Mouse (Mus musculus) cortical plate, adult 2 months (tissue): Measurements from ENCODE around the gene Ephb2. TPM values are rescaled to one million over a fixed set of nuclear protein-coding genes. Genes with fewer than 3 reads are reported as not detected.
A peak's percentile ranks its signal among the peaks of the same experiment; 100 is the strongest.

Experiments used
- H3K27ac ChIP-seq: fragments of 200-500 bp; 2 replicates; pipeline ENCODE4 v1.5.1; 2012; ENCODE audit warnings: low read length, control low read depth, inconsistent platforms; ENCODE audit not compliant: insufficient read depth
- H3K4me1 ChIP-seq: fragments of 200-500 bp; 2 replicates; pipeline ENCODE4 v1.6.1; 2011; ENCODE audit warnings: low read length; ENCODE audit not compliant: control insufficient read depth, insufficient read depth
- H3K4me3 ChIP-seq: fragments of 200-500 bp; 2 replicates; pipeline ENCODE4 v1.5.1; 2011; ENCODE audit warnings: mild to moderate bottlenecking, low read length, control low read depth; ENCODE audit not compliant: insufficient read depth
- CTCF ChIP-seq: fragments of 200-500 bp; IDR thresholded peaks from 2 replicates; pipeline ENCODE4 v1.5.1; 2011; ENCODE audit warnings: mild to moderate bottlenecking, control low read depth, low read length; ENCODE audit not compliant: insufficient read depth; ENCODE audit errors: extremely low read depth
- POLR2A ChIP-seq: fragments of 200-500 bp; IDR thresholded peaks from 2 replicates; pipeline ENCODE4 v1.6.1; 2011; ENCODE audit warnings: mild to moderate bottlenecking, low read length, control low read depth; ENCODE audit not compliant: insufficient read depth; ENCODE audit errors: extremely low read depth
- polyA plus RNA-seq: library from polyadenylated mRNA; depleted of rRNA; stranded (reverse); fragments of >200 nt; gene quantifications from 2 replicates; pipeline ENCODE4 v1.2.3, GENCODE M21; 2012

The Ephb2 gene
- polyA plus RNA-seq, 1 experiment: 17.1 TPM

DNA sequence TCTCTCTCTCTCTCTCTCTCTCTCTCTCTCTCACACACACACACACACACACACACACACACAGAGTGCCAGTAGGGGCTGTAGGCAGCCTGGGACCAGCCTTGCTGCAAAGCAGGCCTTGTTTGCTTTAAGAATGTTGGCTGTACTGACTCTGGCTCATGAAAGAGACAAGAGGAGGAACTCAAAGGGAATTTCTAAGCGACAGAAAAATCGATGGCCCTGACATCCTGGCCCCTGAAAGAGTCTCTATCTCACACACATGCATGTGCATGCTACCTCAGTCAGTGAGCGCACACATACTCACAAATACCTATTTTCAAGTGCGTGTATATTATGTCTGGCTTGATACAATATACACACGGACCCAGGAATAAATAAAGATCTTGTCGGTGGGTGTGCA lies 79.3 kb downstream of the Ephb2 start:
- H3K27ac ChIP-seq: no peak overlapping the region
- peak overlapping the region; percentile 16; the same call in 1 of the 2 replicates for H3K4me3 ChIP-seq
- TF ChIP-seq POLR2A: no peak
- no peak for TF ChIP-seq CTCF
- H3K4me1 ChIP-seq: 0 out of 2 replicates have a peak, but pooled peaks cover 1% of the 10 kb centered on the region

DNA sequence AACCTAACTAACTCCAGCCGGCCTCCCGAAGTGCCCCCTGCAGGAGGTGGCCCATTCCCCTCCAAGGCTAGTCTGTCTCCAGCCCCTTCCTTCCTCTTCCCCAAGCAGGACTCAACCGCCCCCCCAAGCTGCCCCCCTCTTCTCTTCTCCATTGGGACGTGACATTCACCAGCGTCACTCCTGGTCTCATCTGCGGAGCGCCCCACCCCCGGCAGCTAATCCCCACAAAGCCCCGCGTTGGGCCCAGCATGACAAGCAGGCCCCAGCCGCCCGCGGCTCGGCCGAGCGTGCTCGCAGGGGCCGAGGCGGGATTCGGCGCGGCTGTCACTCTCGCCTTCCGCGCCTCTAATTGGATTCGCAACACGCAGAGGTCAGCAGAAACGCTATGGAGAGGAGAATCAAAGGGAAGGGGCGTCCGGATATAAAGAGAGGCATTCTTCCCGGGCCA lies 80.4 kb downstream of the Ephb2 start:
- Histone ChIP-seq H3K27ac (no peak overlapping the region; the same call in 1 of the 2 replicates), H3K4me1 (peaks cover 4% of the 10 kb centered on the region; the same call in 1 of the 2 replicates), H3K4me3 (peak overlapping the region; percentile 16)
- TF ChIP-seq CTCF: no peak
- TF ChIP-seq POLR2A: no peak

DNA sequence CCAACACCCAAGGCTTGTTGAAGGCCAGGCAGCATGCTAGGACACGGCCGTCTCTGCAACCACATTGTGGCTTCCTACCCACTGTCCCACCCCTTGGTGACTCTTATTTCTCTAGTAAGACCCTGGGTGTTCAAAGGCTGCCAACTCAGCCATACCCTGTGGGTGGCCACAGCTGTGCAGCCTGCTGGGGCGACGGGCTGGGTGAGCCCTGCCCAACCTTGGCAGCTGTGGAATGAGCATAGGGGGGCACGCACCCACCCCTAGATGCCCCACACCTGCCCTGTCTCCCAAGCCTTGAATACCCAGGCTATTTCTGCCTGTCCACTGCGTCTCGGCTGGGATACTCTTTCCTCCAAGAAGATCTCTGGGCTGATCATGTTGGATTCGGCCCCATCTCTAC lies 81.5 kb downstream of the Ephb2 start:
- Histone ChIP-seq H3K4me3 (no peak overlapping the region), H3K27ac (no peak overlapping the region)

GRCm38 (mm10) chr4:136751355-136752020 lies 84.3 kb downstream of the Ephb2 start:
- no peak for TF ChIP-seq POLR2A
- no peak for TF ChIP-seq CTCF
- Histone ChIP-seq H3K4me1 (peaks cover 5% of the 10 kb centered on the region), H3K27ac (no peak overlapping the region)

More for the DNA sequence above, 81.5 kb downstream of the Ephb2 start:
- TF ChIP-seq POLR2A (no peak), CTCF (no peak)
- peaks cover 5% of the 10 kb centered on the region for H3K4me1 ChIP-seq

GRCm38 (mm10) chr4:136750578-136751338 lies 85.0 kb downstream of the Ephb2 start:
- H3K4me1 ChIP-seq: peaks cover 4% of the 10 kb centered on the region
- TF ChIP-seq POLR2A (no peak), CTCF (no peak)
- no peak overlapping the region for H3K4me3 ChIP-seq
- no peak overlapping the region for H3K27ac ChIP-seq

More at GRCm38 (mm10) chr4:136751355-136752020, 84.3 kb downstream of the Ephb2 start:
- H3K4me3 ChIP-seq: no peak overlapping the region

DNA sequence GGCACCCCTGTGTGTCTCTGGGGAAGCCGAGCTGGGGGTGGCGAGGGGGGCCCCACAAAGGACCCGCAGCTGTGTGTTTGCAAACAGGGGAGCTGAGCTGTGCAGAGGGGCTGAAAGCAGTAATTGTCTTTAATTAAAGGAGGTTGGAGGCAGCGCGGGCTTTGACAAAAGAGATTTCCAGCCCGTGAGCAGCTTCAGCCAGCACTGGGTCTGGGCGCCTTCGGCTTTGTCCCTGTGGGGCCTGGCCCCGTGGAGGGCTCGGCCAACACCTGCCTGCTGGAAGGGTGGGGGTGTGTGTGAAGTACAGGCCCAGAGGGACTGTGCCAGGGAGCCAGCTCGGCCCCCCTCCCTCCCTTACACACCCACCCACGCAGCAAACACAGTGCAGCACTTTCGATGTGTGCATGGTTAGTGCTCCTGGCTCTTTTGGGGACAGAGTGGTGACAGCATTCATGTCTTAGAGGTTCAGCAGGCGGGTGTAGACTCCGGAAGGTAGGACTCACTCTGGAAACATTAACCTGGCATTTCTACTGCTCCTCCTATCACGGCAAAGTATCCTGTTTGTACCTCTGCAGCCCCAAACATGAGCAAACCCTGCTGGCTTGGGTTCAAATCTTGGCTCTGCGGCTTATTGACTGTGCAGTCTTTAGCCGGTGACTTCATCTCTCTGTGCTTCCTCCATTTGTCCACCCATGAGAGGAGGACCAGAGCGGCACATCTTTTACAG lies 85.8 kb downstream of the Ephb2 start:
- Histone ChIP-seq H3K4me3 (no peak overlapping the region), H3K4me1 (peaks cover 4% of the 10 kb centered on the region), H3K27ac (no peak overlapping the region)
- TF ChIP-seq CTCF: no peak
- 0 out of 2 replicates have a peak, but pooled peaks have one; percentile 16 for TF ChIP-seq POLR2A

GRCm38 (mm10) chr4:136749431-136749830 lies 86.4 kb downstream of the Ephb2 start:
- Histone ChIP-seq H3K4me1 (peaks cover 4% of the 10 kb centered on the region), H3K4me3 (no peak overlapping the region), H3K27ac (no peak overlapping the region)
- TF ChIP-seq CTCF: no peak
- TF ChIP-seq POLR2A: no peak

DNA sequence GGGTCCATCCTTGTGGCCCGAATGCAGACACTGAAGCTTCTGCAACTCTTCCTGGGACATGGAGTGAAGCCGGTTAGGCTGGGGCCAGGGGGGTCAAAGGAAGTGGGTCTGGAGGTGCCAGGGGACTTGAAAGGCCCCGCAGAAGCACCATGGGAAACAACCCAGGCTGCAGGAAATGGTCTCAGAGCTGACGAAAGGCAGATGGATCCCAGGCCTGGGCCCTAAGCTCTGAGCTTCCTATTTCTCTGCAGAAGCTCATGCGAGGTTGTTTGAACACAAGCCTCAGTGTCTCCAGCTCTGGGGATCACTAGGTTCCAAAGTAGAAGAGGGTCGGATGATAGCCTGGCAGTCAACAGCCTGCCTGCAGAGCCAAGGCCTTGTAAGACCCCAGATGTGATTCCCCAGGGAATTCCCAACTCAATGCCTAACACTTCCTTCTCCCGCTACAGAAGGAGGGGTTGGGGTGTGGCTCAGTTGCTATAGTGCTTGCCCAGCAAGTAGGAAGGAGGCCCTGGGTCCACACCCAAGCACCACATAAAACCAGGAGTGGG lies 86.9 kb downstream of the Ephb2 start:
- Histone ChIP-seq H3K27ac (no peak overlapping the region), H3K4me3 (no peak overlapping the region), H3K4me1 (peaks cover 7% of the 10 kb centered on the region)
- TF ChIP-seq CTCF (no peak), POLR2A (no peak)

- no peak for TF ChIP-seq CTCF
- TF ChIP-seq POLR2A: no peak
Observed at GRCm38 (mm10) chr4:136746516-136746915, 89.3 kb downstream of the Ephb2 start.

More at GRCm38 (mm10) chr4:136746516-136746915, 89.3 kb downstream of the Ephb2 start:
- no peak overlapping the region for H3K4me3 ChIP-seq
- no peak overlapping the region for H3K27ac ChIP-seq
- peaks cover 21% of the 10 kb centered on the region for H3K4me1 ChIP-seq
